Mouse (Mus musculus) hindbrain, postnatal 0 days (tissue): ENCODE measurements around the gene Tcirg1. TPM values are rescaled to one million over a fixed set of nuclear protein-coding genes. Genes with fewer than 3 reads are reported as not detected.
A peak's percentile ranks its signal among the peaks of the same experiment; 100 is the strongest.

Experiments
- ATAC-seq: fragments of 200-750 bp; cut with Nextera tagmentation; 2 replicates; pipeline ENCODE4 v1.8.0; 2017; ENCODE audit warnings: mild to moderate bottlenecking, moderate TSS enrichment, moderate library complexity
- DNase-seq: peaks from one replicate; pipeline ENCODE4 v3.0.0-alpha.2; 2015; ENCODE audit warnings: low spot score
- H3K27ac ChIP-seq: fragments of 300-500 bp; sonication (generic); 2 replicates; pipeline ENCODE4 v1.5.1; 2014; ENCODE audit warnings: mild to moderate bottlenecking
- H3K27me3 ChIP-seq: fragments of 300-500 bp; sonication (generic); 2 replicates; pipeline ENCODE4 v1.6.1; 2014; ENCODE audit warnings: low read length, mixed read lengths; ENCODE audit not compliant: insufficient read depth
- H3K36me3 ChIP-seq: fragments of 300-500 bp; sonication (generic); 2 replicates; pipeline ENCODE4 v1.6.1; 2014; ENCODE audit warnings: low read length, mixed read lengths; ENCODE audit not compliant: insufficient read depth
- H3K4me1 ChIP-seq: fragments of 300-500 bp; sonication (generic); 2 replicates; pipeline ENCODE4 v1.6.1; 2014; ENCODE audit warnings: antibody characterized with exemption, low read length, mixed read lengths; ENCODE audit not compliant: insufficient read depth
- H3K4me2 ChIP-seq: fragments of 300-500 bp; sonication (generic); 2 replicates; pipeline ENCODE4 v1.6.1; 2014; ENCODE audit warnings: low read depth, mild to moderate bottlenecking, low read length, moderate library complexity, mixed read lengths
- H3K4me3 ChIP-seq: fragments of 300-500 bp; sonication (generic); 2 replicates; pipeline ENCODE4 v1.5.1; 2014; ENCODE audit warnings: low read length
- H3K9ac ChIP-seq: fragments of 300-500 bp; sonication (generic); replicated peaks from 2 replicates; pipeline ENCODE4 v1.6.1; 2014; ENCODE audit warnings: mild to moderate bottlenecking, low read length, moderate library complexity, mixed read lengths
- H3K9me3 ChIP-seq: fragments of 300-500 bp; sonication (generic); 2 replicates; pipeline ENCODE4 v1.6.1; 2016; ENCODE audit warnings: low read length, mixed read lengths
- CTCF ChIP-seq: IDR thresholded peaks from 2 replicates; pipeline ENCODE4 v1.5.1; 2016; ENCODE audit warnings: antibody characterized with exemption, control low read depth, low read depth
- WGBS: fragments of 180-500 bp; shearing (Covaris S2); extraction: QIAGEN DNeasy Blood & Tissue Kit; methylation state at CpG from one replicate; pipeline ENCODE4 v1.1.7; 2014; 5-methylcytosine and 5-hydroxymethylcytosine counted together
- polyA plus RNA-seq: library from polyadenylated mRNA; unstranded; fragments of >200 nt; fragmentation: Nextera tagmentation; extraction: Ambion mirVana; gene quantifications from 2 replicates; pipeline ENCODE4 v1.2.1, GENCODE M21; 2015
- total RNA-seq: library from RNA; depleted of rRNA; stranded (reverse); fragments of >200 nt; gene quantifications from 2 replicates; pipeline ENCODE4 v1.2.3, GENCODE M21; 2014

The Tcirg1 gene
- total and polyA plus RNA-seq, 2 experiments from 2014 or later: 17.3 to 44.0 TPM

DNA sequence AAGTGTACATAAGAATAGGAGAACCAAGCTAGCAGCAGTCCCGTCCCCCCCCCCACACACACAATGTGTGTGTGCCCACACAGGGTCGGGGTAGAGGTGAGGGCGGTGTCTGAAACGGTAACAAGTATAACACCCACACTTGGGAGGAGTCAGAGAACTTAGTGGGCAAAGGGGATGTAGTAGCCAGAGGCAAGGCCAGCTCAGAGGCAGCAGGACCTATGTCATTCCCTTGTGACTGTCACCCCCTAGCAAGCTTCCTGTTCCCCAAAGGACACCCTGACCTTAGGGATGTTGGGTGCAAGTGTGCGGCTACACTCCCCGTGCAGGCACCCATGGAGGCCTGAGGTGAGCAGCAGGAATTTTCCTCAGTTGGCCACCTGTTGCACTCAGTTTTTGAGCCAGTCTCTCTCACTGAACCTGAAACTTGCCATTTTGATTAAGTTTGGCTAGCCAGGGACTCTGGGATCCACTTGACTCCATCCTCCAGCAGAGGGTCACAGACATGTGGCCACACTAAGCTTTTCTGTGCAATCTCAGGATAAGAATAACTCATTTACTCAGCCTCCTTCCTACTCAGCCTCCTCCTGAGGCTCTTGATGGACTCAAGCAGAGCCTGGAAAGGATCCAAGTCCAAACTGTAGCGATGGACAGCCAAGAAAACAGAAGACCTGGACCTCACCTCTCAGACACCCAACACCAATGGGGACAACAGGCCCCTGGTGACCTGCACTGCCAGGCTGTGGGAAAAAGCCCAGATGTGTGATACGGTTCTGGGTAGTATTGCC is 1.1 kb upstream of the Tcirg1 start:
- no peak overlapping the region for H3K27ac ChIP-seq
- 0 out of 2 replicates have a peak overlapping the region, but pooled peaks have one; percentile 53 for H3K9ac ChIP-seq
- H3K4me3 ChIP-seq: no peak overlapping the region
- ATAC-seq (no peak), DNase-seq (no peak)
- 78% methylated on average over 8 of the region's 8 CpGs for WGBS
- H3K4me2 ChIP-seq: peak overlapping the region; percentile 81
- TF ChIP-seq CTCF: no peak
- peaks cover 20% of the 10 kb centered on the region; the same call in 1 of the 2 replicates for H3K4me1 ChIP-seq
- peaks cover 21% of the 10 kb centered on the region for H3K36me3 ChIP-seq
- H3K27me3 ChIP-seq: no peaks in the 10 kb centered on the region
- H3K9me3 ChIP-seq: no peaks in the 10 kb centered on the region

- H3K9me3 ChIP-seq: no peaks in the 10 kb centered on the region
- peak overlapping the region; percentile 81 for H3K4me2 ChIP-seq
- no peaks in the 10 kb centered on the region for H3K27me3 ChIP-seq
- ATAC-seq (0 out of 2 replicates have a peak, but pooled peaks have one; percentile 10), DNase-seq (no peak)
- peak overlapping the region; percentile 53 for H3K9ac ChIP-seq
- peak overlapping the region; percentile 46 for H3K4me3 ChIP-seq
- peaks cover 10% of the 10 kb centered on the region; the same call in 1 of the 2 replicates for H3K4me1 ChIP-seq
- peaks cover 21% of the 10 kb centered on the region for H3K36me3 ChIP-seq
- 42% methylated on average over 10 of the region's 10 CpGs for WGBS
- TF ChIP-seq CTCF: no peak
- 0 out of 2 replicates have a peak overlapping the region, but pooled peaks have one; percentile 51 for H3K27ac ChIP-seq
These were observed 607 bp downstream of the Tcirg1 start for GRCm38 (mm10) chr19:3906326-3906725.

DNA sequence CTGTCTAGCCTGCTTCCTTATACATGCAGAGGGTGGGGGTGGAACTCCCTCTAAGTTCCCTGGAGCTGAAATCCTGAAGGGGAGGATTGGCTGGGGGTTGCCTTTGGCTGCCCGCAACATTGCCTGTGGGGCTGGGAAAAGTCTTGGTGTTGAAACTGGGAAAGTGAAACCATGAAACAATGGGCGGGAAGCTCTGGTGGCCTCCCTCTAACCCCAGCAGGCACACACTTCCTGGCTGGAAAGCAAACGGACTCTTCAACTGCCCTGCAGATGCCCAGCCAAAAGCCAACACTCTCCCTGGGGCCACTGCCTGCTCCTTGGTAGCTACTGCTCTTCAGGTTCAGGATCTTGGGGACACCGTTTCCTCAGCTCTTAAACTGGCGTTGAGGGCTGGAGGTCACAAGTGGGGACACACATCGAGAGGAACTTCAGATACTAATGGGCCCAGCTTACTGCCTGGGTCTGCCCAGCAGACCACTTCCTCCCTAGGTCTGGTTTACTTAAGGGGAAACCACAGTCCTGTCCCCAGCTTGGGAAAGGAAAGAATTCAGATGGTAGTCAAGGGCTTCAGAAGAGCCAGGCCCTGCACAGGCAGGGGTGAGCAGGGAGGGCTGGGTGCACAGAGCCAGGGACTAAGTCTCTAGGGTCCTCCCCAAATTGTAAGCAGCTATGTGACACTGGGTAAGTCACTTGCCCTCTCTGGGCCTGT is 1.5 kb downstream of the Tcirg1 start:
- TF ChIP-seq CTCF: no peak
- ATAC-seq (no peak), DNase-seq (peak; percentile 24)
- Histone ChIP-seq H3K27ac (peak overlapping the region; percentile 4; the same call in 1 of the 2 replicates), H3K9me3 (no peaks in the 10 kb centered on the region), H3K9ac (no peak overlapping the region), H3K4me1 (peaks cover 8% of the 10 kb centered on the region; the same call in 1 of the 2 replicates), H3K36me3 (peaks cover 19% of the 10 kb centered on the region), H3K4me2 (peak overlapping the region; percentile 81), H3K4me3 (no peak overlapping the region), H3K27me3 (no peaks in the 10 kb centered on the region)
- WGBS: 44% methylated on average over 6 of the region's 6 CpGs

- no peak for DNase-seq
- H3K9ac ChIP-seq: no peak overlapping the region
- H3K9me3 ChIP-seq: no peaks in the 10 kb centered on the region
- TF ChIP-seq CTCF: no peak
- no peak overlapping the region for H3K4me2 ChIP-seq
- no peaks in the 10 kb centered on the region for H3K27me3 ChIP-seq
- H3K4me1 ChIP-seq: peaks cover 8% of the 10 kb centered on the region; the same call in 1 of the 2 replicates
- no peak overlapping the region for H3K4me3 ChIP-seq
- H3K36me3 ChIP-seq: peaks cover 12% of the 10 kb centered on the region; the same call in 1 of the 2 replicates
- no peak overlapping the region for H3K27ac ChIP-seq
- no peak for ATAC-seq
- WGBS: 65% methylated on average over 10 of the region's 10 CpGs
These were observed 2.6 kb downstream of the Tcirg1 start for GRCm38 (mm10) chr19:3904363-3904675.

GRCm38 (mm10) chr19:3903648-3904362 is 3.1 kb downstream of the Tcirg1 start:
- WGBS: 69% methylated on average over 25 of the region's 25 CpGs
- Histone ChIP-seq H3K36me3 (peaks cover 7% of the 10 kb centered on the region; the same call in 1 of the 2 replicates), H3K4me2 (no peak overlapping the region), H3K27me3 (no peaks in the 10 kb centered on the region), H3K27ac (no peak overlapping the region), H3K9ac (no peak overlapping the region), H3K4me3 (no peak overlapping the region), H3K4me1 (peaks cover 8% of the 10 kb centered on the region; the same call in 1 of the 2 replicates), H3K9me3 (no peaks in the 10 kb centered on the region)
- ATAC-seq (no peak), DNase-seq (no peak)
- TF ChIP-seq CTCF: no peak

DNA sequence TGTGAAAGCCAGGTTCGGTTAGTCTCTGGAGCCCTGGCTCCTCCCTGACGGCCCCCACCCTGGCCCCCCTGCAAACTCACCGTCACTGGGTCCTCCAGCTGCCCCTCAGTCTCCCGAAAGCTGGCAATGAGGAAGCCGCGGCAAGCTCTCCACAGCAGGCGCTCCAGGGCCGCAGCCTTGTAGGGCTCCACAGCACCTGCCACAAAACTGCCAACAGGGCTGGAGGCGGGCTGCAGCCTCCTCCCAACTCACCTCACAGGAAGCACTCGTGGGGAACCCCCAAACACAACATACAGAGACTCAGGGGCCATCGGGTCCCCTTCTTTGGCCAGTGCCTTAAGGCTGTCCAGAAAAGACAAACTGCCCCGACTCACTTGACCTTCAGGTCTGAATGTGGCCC is 4.0 kb downstream of the Tcirg1 start:
- Histone ChIP-seq H3K4me1 (peaks cover 8% of the 10 kb centered on the region; the same call in 1 of the 2 replicates), H3K36me3 (no peaks in the 10 kb centered on the region), H3K9ac (no peak overlapping the region), H3K27me3 (no peaks in the 10 kb centered on the region), H3K4me3 (no peak overlapping the region), H3K27ac (no peak overlapping the region), H3K9me3 (no peaks in the 10 kb centered on the region), H3K4me2 (no peak overlapping the region)
- DNase-seq (no peak), ATAC-seq (no peak)
- 80% methylated on average over 12 of the region's 12 CpGs for WGBS
- TF ChIP-seq CTCF: no peak
